Mouse (Mus musculus) frontal cortex, postnatal 25 days (tissue): ENCODE measurements at regions not wholly inside any gene's neighbourhood (a gene's known extent, or its start where the extent isn't known, plus 50 kb on each side); places are given as distances from the start of the nearest gene placed in this dataset.
"Not testable (repeated sequence)": the region's sequence is repeated elsewhere in the genome, so short reads cannot be mapped to it uniquely, and the experiment has no call there.

Experiments
- DNase-seq, 2 experiments: peaks; one replicate each; pipeline ENCODE4 v3.0.0; 2022; ENCODE audit warnings: low spot score in 2 of 2

GRCm38 (mm10) chr5:42884251-42884650 is 348.7 kb upstream of the Cpeb2 start:
- DNase-seq: no peak

- no peak for DNase-seq
Observed at GRCm38 (mm10) chr5:42891890-42892289, 341.1 kb upstream of the Cpeb2 start.

GRCm38 (mm10) chr5:42906136-42906535 is 326.8 kb upstream of the Cpeb2 start:
- no peak for DNase-seq

GRCm38 (mm10) chr5:42919328-42919727 is 313.6 kb upstream of the Cpeb2 start:
- DNase-seq: no peak

GRCm38 (mm10) chr5:42932106-42932505 is 300.9 kb upstream of the Cpeb2 start:
- no peak for DNase-seq

- DNase-seq: no peak
Observed at GRCm38 (mm10) chr5:42959296-42959862, 273.6 kb upstream of the Cpeb2 start.

- not testable (repeated sequence) for DNase-seq
Observed at GRCm38 (mm10) chr5:42966952-42967351, 266.0 kb upstream of the Cpeb2 start.

GRCm38 (mm10) chr5:42969209-42969608 is 263.8 kb upstream of the Cpeb2 start:
- DNase-seq: no peak

GRCm38 (mm10) chr5:42969621-42970020 is 263.3 kb upstream of the Cpeb2 start:
- DNase-seq: no peak

- no peak for DNase-seq
Observed at GRCm38 (mm10) chr5:42977108-42977507, 255.9 kb upstream of the Cpeb2 start.

- no peak for DNase-seq
Observed at GRCm38 (mm10) chr5:42980946-42981650, 251.9 kb upstream of the Cpeb2 start.

GRCm38 (mm10) chr5:42986203-42986602 is 246.8 kb upstream of the Cpeb2 start:
- no peak for DNase-seq

- no peak for DNase-seq
Observed at GRCm38 (mm10) chr5:42987710-42988466, 245.1 kb upstream of the Cpeb2 start.

- no peak for DNase-seq
Observed at GRCm38 (mm10) chr5:42989287-42989686, 243.7 kb upstream of the Cpeb2 start.

- no peak for DNase-seq
Observed at GRCm38 (mm10) chr5:43024006-43024593, 208.9 kb upstream of the Cpeb2 start.

- no peak for DNase-seq
Observed at GRCm38 (mm10) chr5:43031285-43031684, 201.7 kb upstream of the Cpeb2 start.

- DNase-seq: no peak
Observed at GRCm38 (mm10) chr5:43031916-43032315, 201.1 kb upstream of the Cpeb2 start.

GRCm38 (mm10) chr5:43034421-43034820 is 198.5 kb upstream of the Cpeb2 start:
- DNase-seq: no peak

GRCm38 (mm10) chr5:43037592-43037991 is 195.4 kb upstream of the Cpeb2 start:
- DNase-seq: no peak

- DNase-seq: no peak
Observed at GRCm38 (mm10) chr5:43039525-43039924, 193.4 kb upstream of the Cpeb2 start.

- no peak for DNase-seq
Observed at GRCm38 (mm10) chr5:43042585-43042984, 190.4 kb upstream of the Cpeb2 start.

- DNase-seq: no peak
Observed at GRCm38 (mm10) chr5:43045860-43046259, 187.1 kb upstream of the Cpeb2 start.

GRCm38 (mm10) chr5:43047316-43047715 is 185.7 kb upstream of the Cpeb2 start:
- DNase-seq: no peak
